Mouse (Mus musculus): Measurements from ENCODE around the gene Pth. TPM values are rescaled to one million over a fixed set of nuclear protein-coding genes. Genes with fewer than 3 reads are reported as not detected.

Gene Pth
- polyA plus RNA-seq, 1 experiment: not detected

DNA sequence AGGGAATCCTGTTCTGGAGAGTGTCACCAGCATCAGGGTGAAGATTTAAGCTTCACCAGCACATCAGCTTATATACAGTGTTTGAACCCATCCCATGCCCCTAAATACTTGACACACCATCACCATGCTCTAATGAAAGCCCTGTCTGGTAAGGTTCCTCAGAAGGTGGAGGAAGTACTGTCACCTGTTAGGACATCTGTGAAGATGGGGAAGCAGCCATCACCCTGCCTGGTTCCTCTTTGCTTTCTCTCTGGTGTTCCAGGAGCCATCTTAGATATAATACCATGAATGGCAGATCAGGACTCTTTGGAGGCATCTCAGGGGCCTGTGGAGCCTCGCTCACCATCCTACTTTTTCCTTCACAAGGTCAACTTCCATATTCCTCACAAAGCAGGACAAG is 15.7 kb downstream of the Pth start:
- no peaks in the 10 kb centered on the region for H3K27me3 ChIP-seq (ENCODE audit: control insufficient read depth, insufficient read depth, low read length)
- H3K27ac ChIP-seq (ENCODE audit: insufficient read depth, low read length): no peak overlapping the region
- no peak overlapping the region for H3K4me3 ChIP-seq (ENCODE audit: extremely low read depth, insufficient read depth, insufficient read length)
- peaks cover 2% of the 10 kb centered on the region; the same call in 1 of the 2 replicates for H3K4me1 ChIP-seq (ENCODE audit: control insufficient read depth, insufficient read depth, insufficient read length)
- 89% methylated on average over 1 of the region's 1 CpGs for WGBS
- H3K36me3 ChIP-seq (ENCODE audit: control insufficient read depth, insufficient read depth, low read length): no peaks in the 10 kb centered on the region
- DNase-seq (ENCODE audit: low read depth in 1 of 2, low spot score in 2 of 2): no peak
- no peak for TF ChIP-seq POLR2A (IDR thresholded peaks at IDR 0.05; ENCODE audit: low read depth, low read length)
- TF ChIP-seq CTCF (IDR thresholded peaks at IDR 0.05; ENCODE audit: extremely low read depth, insufficient read depth, insufficient read length, insufficient replicate concordance): no peak

DNA sequence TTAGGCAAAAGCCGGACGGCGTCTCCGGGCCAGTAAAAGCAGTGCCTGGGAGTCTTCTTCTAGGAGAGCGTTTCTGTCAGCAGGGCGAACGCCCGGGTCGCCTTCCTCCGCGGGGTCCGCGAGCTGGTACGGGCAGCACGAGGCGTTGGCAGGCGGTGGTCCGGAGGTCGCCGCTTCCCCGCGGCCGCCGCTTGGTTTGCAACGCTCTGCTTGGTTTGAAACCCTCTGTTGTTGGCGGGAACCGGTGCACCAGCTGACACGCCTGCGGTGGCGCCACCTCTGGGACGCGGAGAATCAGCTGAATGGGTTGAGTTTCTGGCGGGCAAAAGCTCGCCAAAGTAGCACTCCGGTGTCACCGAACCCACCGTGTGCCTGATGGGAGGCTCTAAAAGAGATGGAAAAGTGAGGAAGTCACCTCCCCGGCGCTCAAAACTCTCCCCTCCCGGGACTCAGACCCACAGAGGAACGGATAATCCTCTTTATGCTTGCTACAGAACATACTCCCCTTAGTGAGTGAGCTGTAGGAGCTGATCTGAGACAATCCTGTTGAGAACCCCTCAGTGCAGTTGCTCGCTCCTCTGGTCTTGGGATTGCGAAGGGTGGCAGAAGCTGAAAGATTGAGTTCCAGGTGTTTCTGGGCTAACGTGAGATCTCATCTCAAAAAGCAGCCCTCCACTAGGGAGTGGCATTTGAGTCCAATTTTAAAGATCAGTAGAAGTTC is 18.6 kb downstream of the Pth start:
- under 1% methylated on average over 44 of the region's 44 CpGs for WGBS
- peak; percentile 50 to 76 for DNase-seq (ENCODE audit: low read depth in 1 of 2, low spot score in 2 of 2)
- peak overlapping the region; percentile 84 for H3K4me3 ChIP-seq (ENCODE audit: extremely low read depth, insufficient read depth, insufficient read length)

DNA sequence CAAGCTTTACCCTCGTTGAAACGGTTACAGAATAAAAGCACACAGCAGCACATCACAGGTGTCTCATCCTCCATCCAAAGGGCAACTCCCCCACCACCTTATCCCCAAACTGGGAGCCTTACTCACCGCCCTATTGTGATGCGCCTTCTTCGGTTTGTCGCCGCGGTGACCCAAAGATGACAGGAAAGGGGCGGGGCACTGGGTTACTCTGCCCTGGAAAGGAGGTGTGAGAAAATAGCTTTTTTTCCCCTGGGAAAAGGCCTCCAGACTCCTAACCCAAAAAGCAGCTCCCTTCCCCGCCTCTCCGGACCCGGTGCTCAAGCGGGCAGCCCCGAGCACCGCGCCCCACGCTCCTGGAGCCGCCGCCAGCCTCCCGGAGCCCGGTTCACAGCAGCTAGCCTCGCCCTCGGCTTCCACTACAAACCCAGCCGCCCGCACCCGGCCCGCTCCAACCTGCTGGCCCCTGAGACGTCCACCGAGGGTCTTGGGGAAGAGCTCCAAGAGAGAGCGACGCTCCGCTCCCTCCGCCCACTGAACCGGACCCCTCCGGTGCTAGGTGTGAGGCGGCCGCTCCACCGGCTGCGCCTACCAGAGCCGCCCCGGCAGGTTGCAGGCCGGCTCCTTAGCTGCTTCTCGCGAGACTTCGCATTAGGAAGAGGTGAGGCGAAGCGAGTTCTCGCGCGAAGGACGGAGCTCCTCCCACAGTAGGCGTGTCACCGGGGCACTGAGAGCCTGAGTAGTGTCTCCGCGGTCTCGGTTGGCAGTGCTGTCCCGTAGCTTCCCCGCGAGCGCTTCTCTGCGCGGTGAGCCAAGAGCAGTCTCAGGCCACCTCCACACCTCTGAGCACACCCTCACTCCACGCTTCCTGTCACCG is 19.4 kb downstream of the Pth start, which contains the start of gene Btbd10:
Btbd10 (minus strand) TSS at position 647 of the 874 bp plus-strand sequence.
- no peak for TF ChIP-seq CTCF (IDR thresholded peaks at IDR 0.05; ENCODE audit: extremely low read depth, insufficient read depth, insufficient read length, insufficient replicate concordance)
- peak; percentile 60 for TF ChIP-seq POLR2A (IDR thresholded peaks at IDR 0.05; ENCODE audit: low read depth, low read length)
- H3K4me1 ChIP-seq (ENCODE audit: control insufficient read depth, insufficient read depth, insufficient read length): peaks cover 2% of the 10 kb centered on the region; the same call in 1 of the 2 replicates

More for the DNA sequence above, 18.6 kb downstream of the Pth start:
- H3K4me1 ChIP-seq (ENCODE audit: control insufficient read depth, insufficient read depth, insufficient read length): peaks cover 2% of the 10 kb centered on the region; the same call in 1 of the 2 replicates
- TF ChIP-seq POLR2A (IDR thresholded peaks at IDR 0.05; ENCODE audit: low read depth, low read length) (no peak), CTCF (IDR thresholded peaks at IDR 0.05; ENCODE audit: extremely low read depth, insufficient read depth, insufficient read length, insufficient replicate concordance) (0 out of 2 replicates have a peak, but pooled peaks have one; percentile 12)
- H3K36me3 ChIP-seq (ENCODE audit: control insufficient read depth, insufficient read depth, low read length): no peaks in the 10 kb centered on the region
- no peaks in the 10 kb centered on the region for H3K27me3 ChIP-seq (ENCODE audit: control insufficient read depth, insufficient read depth, low read length)
- peak overlapping the region; percentile 58 for H3K27ac ChIP-seq (ENCODE audit: insufficient read depth, low read length)

DNA sequence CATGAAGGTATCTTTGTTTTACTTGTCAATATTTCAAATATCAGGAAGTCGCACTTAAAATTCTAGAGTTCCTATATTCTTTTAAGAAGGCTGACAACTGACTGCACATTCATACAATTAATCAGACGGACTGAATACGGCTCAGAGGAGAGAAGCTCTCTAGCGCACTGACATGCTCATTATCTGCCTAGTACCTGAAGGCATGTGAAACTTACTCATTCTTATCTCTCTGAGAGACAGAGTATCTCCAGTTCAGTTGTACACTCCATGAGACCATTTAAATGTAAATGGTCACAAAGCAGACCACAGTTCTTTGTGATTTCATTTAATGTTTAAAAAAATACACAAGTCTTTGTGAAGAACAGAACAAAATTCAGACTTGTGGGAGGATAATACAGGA is 20.9 kb downstream of the Pth start:
- Histone ChIP-seq H3K4me3 (ENCODE audit: extremely low read depth, insufficient read depth, insufficient read length) (no peak overlapping the region), H3K36me3 (ENCODE audit: control insufficient read depth, insufficient read depth, low read length) (no peaks in the 10 kb centered on the region), H3K4me1 (ENCODE audit: control insufficient read depth, insufficient read depth, insufficient read length) (no peaks in the 10 kb centered on the region; the same call in 1 of the 2 replicates), H3K27me3 (ENCODE audit: control insufficient read depth, insufficient read depth, low read length) (no peaks in the 10 kb centered on the region), H3K27ac (ENCODE audit: insufficient read depth, low read length) (no peak overlapping the region)
- WGBS: 84% methylated on average over 4 of the region's 4 CpGs
- no peak for DNase-seq (ENCODE audit: low read depth in 1 of 2, low spot score in 2 of 2)
- TF ChIP-seq POLR2A (IDR thresholded peaks at IDR 0.05; ENCODE audit: low read depth, low read length) (no peak), CTCF (IDR thresholded peaks at IDR 0.05; ENCODE audit: extremely low read depth, insufficient read depth, insufficient read length, insufficient replicate concordance) (no peak)

More for the DNA sequence above, 19.4 kb downstream of the Pth start, which contains the start of gene Btbd10:
- DNase-seq (ENCODE audit: low read depth in 1 of 2, low spot score in 2 of 2): peak; percentile 96 to 98
- Histone ChIP-seq H3K36me3 (ENCODE audit: control insufficient read depth, insufficient read depth, low read length) (no peaks in the 10 kb centered on the region), H3K27ac (ENCODE audit: insufficient read depth, low read length) (peak within 1 kb of the TSS; percentile 77), H3K27me3 (ENCODE audit: control insufficient read depth, insufficient read depth, low read length) (no peaks in the 10 kb centered on the region), H3K4me3 (ENCODE audit: extremely low read depth, insufficient read depth, insufficient read length) (peak within 1 kb of the TSS; percentile 84)
- under 1% methylated on average over 64 of the region's 64 CpGs for WGBS

DNA sequence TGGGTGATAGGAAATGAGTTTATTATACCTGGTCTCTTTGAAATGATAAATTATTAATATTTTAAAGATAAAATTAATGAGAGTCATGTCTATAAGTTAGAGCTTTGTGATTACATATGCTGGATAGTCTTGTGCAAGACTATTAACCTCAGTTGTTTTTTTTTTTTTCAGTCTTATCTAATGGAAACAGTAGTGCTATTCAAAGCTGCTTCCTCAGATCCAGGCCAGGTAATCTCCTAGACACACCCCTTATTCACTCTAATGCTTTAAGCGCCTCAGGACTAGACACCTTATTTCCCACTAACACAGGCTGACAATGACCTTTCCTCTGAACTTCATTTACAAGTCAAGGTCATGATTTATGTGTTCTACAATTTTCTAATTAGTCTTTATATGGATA is 39.3 kb downstream of the Pth start:
- Histone ChIP-seq H3K4me1 (ENCODE audit: control insufficient read depth, insufficient read depth, insufficient read length) (no peaks in the 10 kb centered on the region), H3K27ac (ENCODE audit: insufficient read depth, low read length) (no peak overlapping the region), H3K36me3 (ENCODE audit: control insufficient read depth, insufficient read depth, low read length) (no peaks in the 10 kb centered on the region), H3K4me3 (ENCODE audit: extremely low read depth, insufficient read depth, insufficient read length) (no peak overlapping the region), H3K27me3 (ENCODE audit: control insufficient read depth, insufficient read depth, low read length) (no peaks in the 10 kb centered on the region)
- 85% methylated on average over 1 of the region's 1 CpGs for WGBS
- no peak for DNase-seq (ENCODE audit: low read depth in 1 of 2, low spot score in 2 of 2)
- TF ChIP-seq POLR2A (IDR thresholded peaks at IDR 0.05; ENCODE audit: low read depth, low read length) (no peak), CTCF (IDR thresholded peaks at IDR 0.05; ENCODE audit: extremely low read depth, insufficient read depth, insufficient read length, insufficient replicate concordance) (no peak)

DNA sequence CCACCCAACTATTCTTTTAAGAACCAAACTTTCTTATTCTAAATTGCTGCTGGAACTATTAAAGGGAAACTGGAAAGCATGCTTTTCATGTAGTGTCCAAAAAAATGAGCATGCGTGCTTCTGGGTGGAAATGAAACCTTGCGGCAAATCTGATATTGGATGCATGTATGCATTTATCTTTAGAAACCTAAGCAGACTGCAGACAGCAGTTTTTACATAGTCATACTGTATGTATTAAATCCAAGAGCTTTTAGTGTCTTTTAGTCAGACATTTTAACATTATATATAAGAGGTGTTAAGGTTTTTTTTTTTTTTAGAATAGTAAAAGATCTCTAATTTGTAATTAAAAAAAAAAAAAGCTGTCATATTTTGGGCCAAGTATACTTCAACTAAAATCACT is 40.7 kb downstream of the Pth start:
- Histone ChIP-seq H3K27me3 (ENCODE audit: control insufficient read depth, insufficient read depth, low read length) (no peaks in the 10 kb centered on the region), H3K4me3 (ENCODE audit: extremely low read depth, insufficient read depth, insufficient read length) (no peak overlapping the region), H3K36me3 (ENCODE audit: control insufficient read depth, insufficient read depth, low read length) (no peaks in the 10 kb centered on the region), H3K27ac (ENCODE audit: insufficient read depth, low read length) (no peak overlapping the region), H3K4me1 (ENCODE audit: control insufficient read depth, insufficient read depth, insufficient read length) (no peaks in the 10 kb centered on the region)
- TF ChIP-seq POLR2A (IDR thresholded peaks at IDR 0.05; ENCODE audit: low read depth, low read length) (no peak), CTCF (IDR thresholded peaks at IDR 0.05; ENCODE audit: extremely low read depth, insufficient read depth, insufficient read length, insufficient replicate concordance) (no peak)
- 91% methylated on average over 2 of the region's 2 CpGs for WGBS
- no peak for DNase-seq (ENCODE audit: low read depth in 1 of 2, low spot score in 2 of 2)

Data from spleen, adult 2 months (tissue).